Mouse (Mus musculus) limb, embryonic 11.5 days (tissue): ENCODE data around the gene Ces4a. TPM values are rescaled to one million over a fixed set of nuclear protein-coding genes. Genes with fewer than 3 reads are reported as not detected.

ENCODE experiments used
- ATAC-seq: fragments of 200-750 bp; cut with Nextera tagmentation; 2 replicates; pipeline ENCODE4 v1.8.0; 2017; ENCODE audit warnings: low read depth; ENCODE audit not compliant: insufficient number of reproducible peaks, low FRiP score, low TSS enrichment
- DNase-seq: peaks from one replicate; pipeline ENCODE4 v3.0.0-alpha.2; 2015; ENCODE audit warnings: low spot score
- H3K27ac ChIP-seq: fragments of 300-500 bp; sonication (generic); replicated peaks from 2 replicates; pipeline ENCODE4 v1.5.1; 2014; ENCODE audit warnings: low read depth, mild to moderate bottlenecking, low read length
- H3K27me3 ChIP-seq: fragments of 300-500 bp; sonication (generic); 2 replicates; pipeline ENCODE4 v1.6.1; 2014; ENCODE audit warnings: mild to moderate bottlenecking, low read length, mixed read lengths; ENCODE audit not compliant: control insufficient read depth, insufficient read depth
- H3K36me3 ChIP-seq: fragments of 300-500 bp; sonication (generic); 2 replicates; pipeline ENCODE4 v1.6.1; 2014; ENCODE audit warnings: mild to moderate bottlenecking, low read length, moderate library complexity, mixed read lengths; ENCODE audit not compliant: control insufficient read depth, insufficient read depth
- H3K4me1 ChIP-seq: fragments of 300-500 bp; sonication (generic); 2 replicates; pipeline ENCODE4 v1.6.1; 2014; ENCODE audit warnings: low read length, mixed read lengths; ENCODE audit not compliant: control insufficient read depth, insufficient read depth
- H3K4me2 ChIP-seq: fragments of 300-500 bp; sonication (generic); 2 replicates; pipeline ENCODE4 v1.6.1; 2014; ENCODE audit warnings: low read depth, mild to moderate bottlenecking, moderate library complexity; ENCODE audit not compliant: severe bottlenecking
- H3K4me3 ChIP-seq: fragments of 300-500 bp; sonication (generic); 2 replicates; pipeline ENCODE4 v1.5.1; 2014; ENCODE audit warnings: low read depth, low read length
- H3K9ac ChIP-seq: fragments of 300-500 bp; sonication (generic); 2 replicates; pipeline ENCODE4 v1.6.1; 2014; ENCODE audit warnings: mild to moderate bottlenecking, low read length
- H3K9me3 ChIP-seq: fragments of 300-500 bp; sonication (generic); 2 replicates; pipeline ENCODE4 v1.6.1; 2016; ENCODE audit warnings: low read length; ENCODE audit not compliant: control insufficient read depth
- WGBS: fragments of 180-500 bp; shearing (Covaris S2); extraction: QIAGEN DNeasy Blood & Tissue Kit; methylation state at CpG from one replicate; pipeline ENCODE4 v1.1.7; 2014; 5-methylcytosine and 5-hydroxymethylcytosine counted together
- polyA plus RNA-seq: library from polyadenylated mRNA; unstranded; fragments of >200 nt; fragmentation: Nextera tagmentation; extraction: Ambion mirVana; gene quantifications from 2 replicates; pipeline ENCODE4 v1.2.1, GENCODE M21; 2014

Ces4a gene
- polyA plus RNA-seq, 1 experiment from 2014 or later: not detected

DNA sequence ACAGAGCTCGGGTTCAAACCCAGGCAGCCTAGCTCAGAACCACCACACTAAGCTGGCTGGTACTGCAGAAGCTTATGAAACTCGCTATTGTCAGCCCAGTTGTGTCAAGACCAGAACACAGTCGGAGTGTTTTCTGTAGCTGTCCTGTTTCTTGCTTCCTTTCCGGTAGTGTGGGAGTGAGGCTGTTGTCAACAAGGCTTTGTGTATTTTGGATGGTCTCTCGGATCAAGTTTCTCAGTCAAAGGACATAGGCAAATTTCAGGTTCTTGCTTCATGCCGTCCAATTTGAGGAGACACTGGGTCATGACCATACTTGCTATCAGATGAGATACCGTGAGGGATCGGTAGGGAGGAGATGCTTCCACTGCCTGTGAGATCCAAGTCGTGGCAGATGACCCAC is 1.7 kb upstream of the Ces4a start:
- no peaks in the 10 kb centered on the region for H3K27me3 ChIP-seq
- H3K4me3 ChIP-seq: no peak overlapping the region
- no peak overlapping the region for H3K9ac ChIP-seq
- ATAC-seq (no peak), DNase-seq (no peak)
- H3K4me1 ChIP-seq: no peaks in the 10 kb centered on the region
- 83% methylated on average over 9 of the region's 9 CpGs for WGBS
- H3K36me3 ChIP-seq: no peaks in the 10 kb centered on the region
- no peak overlapping the region for H3K4me2 ChIP-seq
- H3K27ac ChIP-seq: no peak overlapping the region
- H3K9me3 ChIP-seq: no peaks in the 10 kb centered on the region

DNA sequence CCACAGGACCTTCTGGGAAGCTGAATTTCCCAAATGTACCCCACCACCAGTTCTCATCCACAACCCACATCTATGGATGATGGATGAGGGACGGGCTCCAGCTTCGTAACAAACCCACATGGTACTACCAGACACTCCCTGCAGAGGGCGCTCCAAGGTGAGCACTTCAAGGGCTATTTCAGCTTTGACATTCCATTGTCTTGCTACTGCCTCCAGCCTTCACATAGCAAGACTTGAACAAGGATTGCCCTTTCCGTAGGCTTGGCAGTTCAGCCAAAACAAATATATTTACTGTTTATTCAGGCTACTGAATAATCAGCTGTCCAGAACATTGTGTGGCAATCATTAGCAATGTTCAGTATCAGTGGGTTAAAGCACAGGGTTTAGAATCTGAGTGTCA is 6.8 kb downstream of the Ces4a start:
- no peaks in the 10 kb centered on the region for H3K36me3 ChIP-seq
- H3K27ac ChIP-seq: no peak overlapping the region
- H3K27me3 ChIP-seq: no peaks in the 10 kb centered on the region
- H3K9ac ChIP-seq: no peak overlapping the region
- H3K4me2 ChIP-seq: no peak overlapping the region
- H3K4me3 ChIP-seq: no peak overlapping the region
- ATAC-seq (no peak), DNase-seq (peak; percentile 78)
- no peaks in the 10 kb centered on the region for H3K4me1 ChIP-seq
- H3K9me3 ChIP-seq: no peaks in the 10 kb centered on the region
- WGBS: 24% methylated on average over 4 of the region's 4 CpGs

DNA sequence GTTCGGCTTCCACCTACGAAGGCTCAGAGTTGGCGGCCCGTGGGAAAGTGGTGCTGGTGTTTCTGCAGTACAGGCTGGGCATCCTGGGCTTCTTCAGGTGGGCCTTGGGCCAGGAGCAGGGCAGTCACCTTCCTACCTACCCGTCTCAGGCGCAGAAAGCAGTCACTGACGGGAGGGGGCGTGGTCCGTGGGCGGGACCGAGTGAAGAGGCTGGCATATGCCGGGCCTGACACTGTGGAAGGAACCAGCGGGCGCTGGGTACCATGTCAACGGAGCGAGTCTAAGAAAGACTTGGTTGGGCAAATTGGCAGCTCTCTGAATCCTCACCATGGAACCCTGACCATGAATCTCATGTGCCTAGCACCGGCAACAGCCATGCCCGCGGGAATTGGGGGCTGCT is 10.8 kb downstream of the Ces4a start:
- H3K4me3 ChIP-seq: no peak overlapping the region
- H3K9ac ChIP-seq: no peak overlapping the region
- no peaks in the 10 kb centered on the region for H3K27me3 ChIP-seq
- DNase-seq (no peak), ATAC-seq (no peak)
- 28% methylated on average over 19 of the region's 19 CpGs for WGBS
- no peaks in the 10 kb centered on the region for H3K4me1 ChIP-seq
- H3K4me2 ChIP-seq: no peak overlapping the region
- H3K36me3 ChIP-seq: no peaks in the 10 kb centered on the region
- no peaks in the 10 kb centered on the region for H3K9me3 ChIP-seq
- no peak overlapping the region for H3K27ac ChIP-seq

DNA sequence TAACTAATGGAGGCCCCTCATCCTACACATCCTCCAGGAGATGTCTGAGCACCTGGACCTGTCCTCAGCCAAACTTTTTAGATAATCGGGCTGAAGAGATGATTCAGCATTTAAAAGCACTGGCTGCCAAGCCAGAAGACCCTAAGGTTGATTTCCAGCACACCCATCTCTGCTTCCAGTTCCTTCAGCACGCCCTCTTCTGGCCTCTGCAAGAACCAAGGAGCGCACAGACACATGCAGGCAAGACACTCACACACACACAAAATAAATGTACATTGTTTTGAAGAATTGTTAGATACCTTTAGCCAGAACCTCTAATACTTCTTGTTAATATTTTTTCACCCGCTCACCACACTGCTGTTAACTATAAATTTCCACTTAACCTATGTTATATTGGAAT is 20.1 kb downstream of the Ces4a start:
- H3K9ac ChIP-seq: no peak overlapping the region
- no peak overlapping the region for H3K27ac ChIP-seq
- no peaks in the 10 kb centered on the region for H3K9me3 ChIP-seq
- H3K36me3 ChIP-seq: no peaks in the 10 kb centered on the region
- H3K4me3 ChIP-seq: no peak overlapping the region
- H3K4me1 ChIP-seq: 0 out of 2 replicates have a peak, but pooled peaks cover 3% of the 10 kb centered on the region
- ATAC-seq (no peak), DNase-seq (no peak)
- H3K4me2 ChIP-seq: no peak overlapping the region
- H3K27me3 ChIP-seq: 0 out of 2 replicates have a peak, but pooled peaks cover 4% of the 10 kb centered on the region
- WGBS: 62% methylated on average over 4 of the region's 4 CpGs

DNA sequence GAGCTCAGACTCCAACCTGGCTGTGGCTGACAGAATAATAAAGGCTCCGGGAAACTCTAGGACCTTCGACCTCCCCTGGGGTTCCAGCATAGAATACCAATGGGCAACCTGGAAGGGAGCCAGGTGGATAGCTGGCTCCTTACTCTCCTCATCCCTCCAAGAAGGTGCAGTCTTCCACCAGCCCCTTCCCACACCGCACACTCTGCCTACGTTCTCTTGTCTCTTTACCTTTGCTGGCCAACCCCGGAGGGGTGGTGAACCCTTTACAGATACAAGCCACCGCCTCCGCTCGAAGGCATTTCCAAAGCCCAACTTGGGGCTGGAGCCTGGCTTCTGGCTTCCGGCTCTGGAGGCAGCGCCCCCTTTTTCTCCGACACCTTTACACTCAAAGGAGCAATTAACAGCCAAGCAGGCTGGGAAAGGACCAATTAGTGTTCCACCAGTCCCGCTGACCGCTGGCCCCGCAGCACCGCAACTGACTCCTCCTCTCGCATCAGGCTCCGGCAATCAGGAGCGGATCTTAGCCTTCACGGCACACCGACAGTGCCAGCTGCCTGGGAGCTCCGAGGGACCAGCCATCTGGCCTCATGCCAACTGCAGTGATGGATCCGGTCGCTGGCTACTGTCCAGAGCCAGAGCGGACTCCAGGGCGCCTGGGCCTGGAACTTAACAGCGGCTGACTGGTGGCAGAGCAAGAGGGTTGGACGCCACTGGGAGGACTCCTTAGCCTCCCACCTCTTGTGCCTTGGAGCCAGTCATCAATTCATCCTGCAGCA is 21.2 kb downstream of the Ces4a start:
- 0 out of 2 replicates have a peak, but pooled peaks cover 3% of the 10 kb centered on the region for H3K4me1 ChIP-seq
- WGBS: under 1% methylated on average over 27 of the region's 27 CpGs
- H3K36me3 ChIP-seq: no peaks in the 10 kb centered on the region
- H3K27me3 ChIP-seq: 0 out of 2 replicates have a peak, but pooled peaks cover 4% of the 10 kb centered on the region
- H3K4me2 ChIP-seq: peak overlapping the region; percentile 59
- peak; percentile 76 for DNase-seq
- H3K9me3 ChIP-seq: no peaks in the 10 kb centered on the region
- H3K9ac ChIP-seq: peak overlapping the region; percentile 3; the same call in 1 of the 2 replicates
- H3K27ac ChIP-seq: no peak overlapping the region
- H3K4me3 ChIP-seq: peak overlapping the region; percentile 14; the same call in 1 of the 2 replicates
- peak; percentile 54 for ATAC-seq

DNA sequence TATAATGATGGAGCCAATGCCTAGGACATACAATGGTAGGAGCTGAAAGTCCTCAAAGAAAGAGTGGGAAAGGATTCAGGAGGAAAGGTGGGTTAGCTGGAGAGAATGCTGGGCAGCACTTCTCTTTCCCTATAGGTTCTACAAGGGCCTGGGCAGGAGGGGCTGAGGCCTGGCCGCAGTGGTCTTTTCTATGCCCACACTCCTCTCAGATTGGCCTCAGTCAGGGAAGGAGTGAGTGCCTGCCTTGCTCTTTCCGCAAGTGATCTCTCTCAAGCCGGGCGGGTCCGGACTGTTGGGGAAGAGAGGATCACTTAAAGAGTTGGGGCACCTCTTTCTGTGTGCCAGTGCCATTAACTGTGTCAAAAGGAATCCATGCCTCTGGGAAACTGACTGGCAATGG is 22.7 kb downstream of the Ces4a start:
- H3K36me3 ChIP-seq: no peaks in the 10 kb centered on the region
- H3K4me2 ChIP-seq: no peak overlapping the region
- ATAC-seq (no peak), DNase-seq (no peak)
- H3K9ac ChIP-seq: no peak overlapping the region
- H3K4me1 ChIP-seq: 0 out of 2 replicates have a peak, but pooled peaks cover 3% of the 10 kb centered on the region
- H3K27ac ChIP-seq: no peak overlapping the region
- WGBS: 90% methylated on average over 5 of the region's 5 CpGs
- H3K4me3 ChIP-seq: no peak overlapping the region
- H3K9me3 ChIP-seq: no peaks in the 10 kb centered on the region
- 0 out of 2 replicates have a peak, but pooled peaks cover 4% of the 10 kb centered on the region for H3K27me3 ChIP-seq

DNA sequence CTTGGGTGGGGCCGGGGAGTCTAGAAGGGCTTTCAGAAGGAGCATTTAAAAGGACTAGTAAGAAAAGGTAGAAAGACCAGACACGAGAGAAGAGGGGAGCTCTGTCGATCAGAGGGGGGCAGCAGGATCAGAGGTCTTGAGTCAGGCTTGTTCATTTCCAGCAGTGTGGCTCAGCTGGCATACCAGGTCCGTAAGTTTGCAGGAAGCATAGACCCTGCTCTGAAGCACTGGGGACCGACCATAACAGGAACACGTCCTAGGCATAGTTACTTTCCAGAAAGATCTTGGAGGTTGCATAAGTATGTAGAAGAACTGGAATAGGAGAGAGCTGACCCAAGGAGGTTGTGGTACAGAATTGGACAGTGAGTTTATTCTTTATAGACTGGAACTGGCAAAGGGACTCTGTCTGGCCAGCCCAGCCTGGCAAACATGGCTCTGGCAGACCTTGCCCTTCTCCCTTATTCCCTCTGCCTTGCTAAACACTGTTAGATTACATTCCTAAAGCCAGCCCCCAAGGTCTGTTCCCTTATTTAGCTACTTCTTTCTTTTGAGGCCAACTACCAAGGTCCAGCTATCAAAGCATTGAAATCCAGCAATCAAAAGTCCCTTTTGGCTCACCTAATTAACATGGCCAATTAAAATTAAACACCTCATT is 23.6 kb downstream of the Ces4a start:
- no peak overlapping the region for H3K4me2 ChIP-seq
- DNase-seq (no peak), ATAC-seq (no peak)
- 0 out of 2 replicates have a peak, but pooled peaks cover 4% of the 10 kb centered on the region for H3K27me3 ChIP-seq
- H3K4me1 ChIP-seq: 0 out of 2 replicates have a peak, but pooled peaks cover 3% of the 10 kb centered on the region
- H3K4me3 ChIP-seq: no peak overlapping the region
- no peak overlapping the region for H3K9ac ChIP-seq
- H3K27ac ChIP-seq: no peak overlapping the region
- WGBS: 86% methylated on average over 6 of the region's 6 CpGs
- no peaks in the 10 kb centered on the region for H3K36me3 ChIP-seq
- H3K9me3 ChIP-seq: no peaks in the 10 kb centered on the region

DNA sequence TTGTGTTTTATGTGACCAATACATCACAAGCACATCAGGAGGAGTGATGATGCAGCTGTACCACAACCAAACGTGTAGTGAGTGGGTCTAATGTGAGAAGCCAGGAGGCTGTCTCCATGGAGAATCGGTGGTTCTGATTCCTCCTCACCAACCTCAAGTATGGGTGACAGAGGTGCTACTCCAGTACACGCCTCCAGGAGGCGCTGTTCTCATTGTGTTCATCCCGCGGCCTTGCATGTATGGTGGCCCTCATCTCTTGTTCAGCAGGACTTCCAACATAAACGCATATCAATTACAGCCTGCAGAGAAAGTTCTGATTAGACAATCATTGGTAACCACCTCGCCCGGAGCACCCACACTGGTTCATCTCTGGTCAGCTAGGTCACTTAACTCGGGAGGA is 26.0 kb downstream of the Ces4a start:
- 55% methylated on average over 10 of the region's 10 CpGs for WGBS
- no peak overlapping the region for H3K9ac ChIP-seq
- ATAC-seq: no peak

More for the DNA sequence above, 26.0 kb downstream of the Ces4a start:
- Histone ChIP-seq H3K27me3 (no peaks in the 10 kb centered on the region), H3K4me2 (no peak overlapping the region), H3K4me1 (0 out of 2 replicates have a peak, but pooled peaks cover 3% of the 10 kb centered on the region), H3K9me3 (no peaks in the 10 kb centered on the region), H3K27ac (no peak overlapping the region), H3K4me3 (no peak overlapping the region), H3K36me3 (no peaks in the 10 kb centered on the region)
- peak; percentile 64 for DNase-seq
